Mouse (Mus musculus) myocyte (in vitro differentiated cells): ENCODE results near the gene Gm20388. TPM values are rescaled to one million over a fixed set of nuclear protein-coding genes. Genes with fewer than 3 reads are reported as not detected.

Experiments used
- H3K27me3 ChIP-seq: one replicate; pipeline ENCODE4 v1.6.1; 2011; ENCODE audit not compliant: control insufficient read depth, insufficient read depth, insufficient read length
- H3K36me3 ChIP-seq: one replicate; pipeline ENCODE4 v1.6.1; 2011; ENCODE audit not compliant: control insufficient read depth, insufficient read depth
- H3K4me2 ChIP-seq: one replicate; pipeline ENCODE4 v1.6.1; 2011; ENCODE audit warnings: low read depth, control low read depth
- H3K4me3 ChIP-seq: one replicate; pipeline ENCODE4 v1.5.1; 2011; ENCODE audit warnings: mild to moderate bottlenecking, control low read depth, moderate library complexity
- H3K79me2 ChIP-seq: one replicate; pipeline ENCODE4 v1.6.1; 2011; ENCODE audit not compliant: control insufficient read depth, insufficient read depth
- H3ac ChIP-seq: one replicate; pipeline ENCODE4 v1.6.1; 2011; ENCODE audit not compliant: control insufficient read depth, insufficient read length
- CEBPB ChIP-seq: IDR thresholded peaks from 2 replicates; pipeline ENCODE4 v1.6.1; 2011; ENCODE audit warnings: mild to moderate bottlenecking, moderate library complexity; ENCODE audit not compliant: poor library complexity, insufficient read depth, severe bottlenecking
- E2F4 ChIP-seq: IDR thresholded peaks from one replicate; pipeline ENCODE4 v1.6.1; 2011; ENCODE audit warnings: mild to moderate bottlenecking, control low read depth, moderate library complexity; ENCODE audit not compliant: insufficient read depth
- MAX ChIP-seq: IDR thresholded peaks from one replicate; pipeline ENCODE4 v1.6.1; 2011; ENCODE audit warnings: low read depth, mild to moderate bottlenecking, control low read depth
- MYOD1 ChIP-seq, 3 experiments: IDR thresholded peaks; one replicate each; pipeline ENCODE4 v1.6.1; 2011; ENCODE audit warnings: control low read depth in 2 of 3, low read depth in 2 of 3, mild to moderate bottlenecking in 2 of 3, moderate library complexity in 1 of 3; ENCODE audit not compliant: insufficient read length in 2 of 3, control insufficient read depth in 1 of 3
- MYOG ChIP-seq, 3 experiments: IDR thresholded peaks; one replicate each; pipeline ENCODE4 v1.6.1; 2011; ENCODE audit warnings: control low read depth in 2 of 3, low read depth in 2 of 3, mild to moderate bottlenecking in 2 of 3; ENCODE audit not compliant: insufficient read length in 2 of 3, control insufficient read depth in 1 of 3, insufficient read depth in 1 of 3
- POLR2A ChIP-seq: IDR thresholded peaks from one replicate; pipeline ENCODE4 v1.6.1; 2011; ENCODE audit warnings: low read depth, mild to moderate bottlenecking, control low read depth, moderate library complexity; ENCODE audit not compliant: insufficient read length
- POLR2AphosphoS2 ChIP-seq: IDR thresholded peaks from one replicate; pipeline ENCODE4 v1.6.1; 2011; ENCODE audit warnings: low read depth, control low read depth; ENCODE audit not compliant: insufficient read length
- REST ChIP-seq: IDR thresholded peaks from one replicate; pipeline ENCODE4 v1.6.1; 2011; ENCODE audit warnings: mild to moderate bottlenecking, control low read depth, moderate library complexity; ENCODE audit not compliant: insufficient read depth, insufficient read length
- SRF ChIP-seq: IDR thresholded peaks from one replicate; pipeline ENCODE4 v1.6.1; 2011; ENCODE audit warnings: low read depth; ENCODE audit not compliant: control insufficient read depth, insufficient read length
- TCF12 ChIP-seq: IDR thresholded peaks from one replicate; pipeline ENCODE4 v1.6.1; 2011; ENCODE audit warnings: mild to moderate bottlenecking, control low read depth; ENCODE audit not compliant: poor library complexity, insufficient read depth, severe bottlenecking
- USF1 ChIP-seq: IDR thresholded peaks from one replicate; pipeline ENCODE4 v1.6.1; 2011; ENCODE audit warnings: low read depth, mild to moderate bottlenecking, control low read depth, moderate library complexity
- polyA plus RNA-seq: library from polyadenylated mRNA; unstranded; fragments of >200 nt; fragmentation: generic; extraction: Trizol; gene quantifications from one replicate; pipeline ENCODE4 v1.2.1, GENCODE M21; 2012; ENCODE audit warnings: missing spikeins

Gm20388 gene
- polyA plus RNA-seq, 1 experiment, result 15.3 TPM

- no peaks in the 10 kb centered on the region for H3K27me3 ChIP-seq
- H3K36me3 ChIP-seq, result no peaks in the 10 kb centered on the region
- no peak overlapping the region for H3ac ChIP-seq
- TF ChIP-seq TCF12 (peak; percentile 10), E2F4 (no peak), CEBPB (peak; percentile 82), MYOG (IDR thresholded peaks at IDR 0.05; ENCODE audit: control insufficient read depth in 1 of 3, insufficient read depth in 1 of 3, insufficient read length in 2 of 3, low read depth in 2 of 3) (peak in 1 of 3 experiments; percentile 44), MYOD1 (IDR thresholded peaks at IDR 0.05; ENCODE audit: control insufficient read depth in 1 of 3, insufficient read length in 2 of 3, low read depth in 2 of 3) (no peak)
- H3K79me2 ChIP-seq, result no peaks in the 10 kb centered on the region
- peak overlapping the region; percentile 20 for H3K4me2 ChIP-seq
- H3K4me3 ChIP-seq, result no peak overlapping the region
These were observed 2200.2 kb downstream of the Gm20388 start for GRCm38 (mm10) chr8:122110867-122111253.

DNA sequence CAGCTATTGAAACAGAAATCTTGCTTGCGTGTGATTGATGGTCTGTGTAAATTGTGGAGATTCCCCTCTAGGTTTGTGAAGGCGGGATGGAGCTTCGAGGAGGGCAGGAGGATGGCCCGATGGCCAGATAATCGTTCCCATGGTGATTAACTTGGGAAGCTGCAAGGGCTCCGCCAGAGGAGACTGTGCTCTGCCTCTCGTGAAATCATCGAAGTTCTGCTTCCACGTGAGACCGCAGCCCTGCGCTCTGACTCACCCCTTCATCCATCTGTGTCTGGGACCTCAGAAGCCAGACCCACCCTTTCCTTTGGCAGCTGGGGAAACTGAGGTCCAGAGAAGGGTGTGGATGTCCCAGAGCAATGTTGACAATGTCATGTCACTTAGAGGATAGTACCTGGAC lies 2201.1 kb downstream of the Gm20388 start:
- TF ChIP-seq MAX (no peak), MYOD1 (IDR thresholded peaks at IDR 0.05; ENCODE audit: control insufficient read depth in 1 of 3, insufficient read length in 2 of 3, low read depth in 2 of 3) (peak in 1 of 3 experiments; percentile 49), E2F4 (no peak), USF1 (no peak), SRF (no peak), REST (no peak), POLR2AphosphoS2 (no peak), MYOG (IDR thresholded peaks at IDR 0.05; ENCODE audit: control insufficient read depth in 1 of 3, insufficient read depth in 1 of 3, insufficient read length in 2 of 3, low read depth in 2 of 3) (peak in 1 of 3 experiments; percentile 61)
- no peaks in the 10 kb centered on the region for H3K36me3 ChIP-seq
- no peak overlapping the region for H3K4me3 ChIP-seq
- no peak overlapping the region for H3ac ChIP-seq
- no peaks in the 10 kb centered on the region for H3K79me2 ChIP-seq
- H3K4me2 ChIP-seq, result peak overlapping the region; percentile 57
- H3K27me3 ChIP-seq, result no peaks in the 10 kb centered on the region

DNA sequence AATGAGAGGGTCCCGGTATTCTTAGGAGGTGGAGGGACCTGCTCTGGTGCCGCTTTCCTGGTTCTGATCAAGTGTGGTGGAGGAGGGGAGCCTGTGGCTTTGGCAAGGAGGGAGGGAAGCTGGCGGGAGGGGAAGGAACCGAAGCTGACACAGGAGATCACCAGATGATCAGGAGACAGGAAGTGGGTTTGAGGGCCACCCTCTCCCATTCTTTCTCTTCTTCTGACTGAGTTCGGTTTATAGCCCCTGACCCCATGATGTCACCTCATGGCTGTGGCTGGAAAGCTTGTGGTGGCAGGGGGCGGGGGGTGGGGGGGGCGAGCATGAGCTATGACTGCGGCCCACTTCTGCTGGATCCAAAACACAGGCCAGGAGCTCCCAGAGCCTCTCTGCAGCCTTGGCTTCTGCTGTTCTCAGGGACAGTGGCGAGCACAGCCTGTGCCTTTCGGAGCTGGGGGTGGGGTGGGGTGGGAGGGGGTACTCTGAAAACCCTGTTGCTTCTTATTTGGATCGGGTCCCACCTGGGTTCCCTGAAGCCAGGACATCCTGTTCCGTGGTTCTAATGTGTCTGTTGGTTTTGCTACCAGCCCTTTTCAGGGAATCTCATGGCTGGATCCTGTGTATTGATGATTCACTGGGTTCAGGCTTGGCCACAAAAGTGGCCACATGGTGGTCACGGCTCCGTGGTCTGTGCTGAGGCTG lies 2201.8 kb downstream of the Gm20388 start:
- H3K36me3 ChIP-seq, result no peaks in the 10 kb centered on the region
- H3K4me2 ChIP-seq, result peak overlapping the region; percentile 57
- H3K27me3 ChIP-seq, result no peaks in the 10 kb centered on the region
- no peak overlapping the region for H3ac ChIP-seq
- TF ChIP-seq USF1 (no peak), E2F4 (no peak), TCF12 (peak; percentile 40), REST (no peak)
- H3K4me3 ChIP-seq, result no peak overlapping the region
- no peaks in the 10 kb centered on the region for H3K79me2 ChIP-seq

DNA sequence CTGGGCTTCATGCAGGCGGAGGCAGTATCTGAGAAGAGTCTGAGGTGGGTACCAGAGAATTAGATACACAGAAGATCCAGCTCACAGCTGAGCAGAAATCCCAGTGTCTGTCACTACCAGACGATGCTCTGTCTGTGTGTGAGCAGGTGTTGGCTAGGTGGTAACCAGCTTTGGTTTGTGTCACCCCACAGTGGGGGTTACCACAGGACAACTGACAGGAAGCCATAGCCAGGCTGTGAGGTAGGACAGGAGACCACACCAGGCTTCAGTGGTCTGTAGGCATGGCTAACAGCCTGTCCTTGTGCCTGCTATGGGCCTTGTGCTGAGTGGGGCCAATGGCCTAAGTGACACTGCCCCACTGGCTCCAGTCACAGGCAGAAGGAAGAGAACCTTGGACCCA lies 2204.2 kb downstream of the Gm20388 start:
- H3K36me3 ChIP-seq, result no peaks in the 10 kb centered on the region
- H3K79me2 ChIP-seq, result no peaks in the 10 kb centered on the region
- H3K27me3 ChIP-seq, result no peaks in the 10 kb centered on the region
- TF ChIP-seq MYOG (IDR thresholded peaks at IDR 0.05; ENCODE audit: control insufficient read depth in 1 of 3, insufficient read depth in 1 of 3, insufficient read length in 2 of 3, low read depth in 2 of 3) (peak in 2 of 3 experiments; percentile 3 to 73), POLR2A (no peak), MYOD1 (IDR thresholded peaks at IDR 0.05; ENCODE audit: control insufficient read depth in 1 of 3, insufficient read length in 2 of 3, low read depth in 2 of 3) (peak in 1 of 3 experiments; percentile 73)
- H3K4me3 ChIP-seq, result no peak overlapping the region
- no peak overlapping the region for H3ac ChIP-seq
- H3K4me2 ChIP-seq, result no peak overlapping the region

GRCm38 (mm10) chr8:122116716-122117357 lies 2206.2 kb downstream of the Gm20388 start:
- Histone ChIP-seq H3ac (no peak overlapping the region), H3K4me3 (no peak overlapping the region), H3K4me2 (no peak overlapping the region), H3K27me3 (no peaks in the 10 kb centered on the region), H3K36me3 (no peaks in the 10 kb centered on the region), H3K79me2 (no peaks in the 10 kb centered on the region)
- TF ChIP-seq MAX, result no peak
- TF ChIP-seq REST, result no peak
- no peak for TF ChIP-seq POLR2AphosphoS2

GRCm38 (mm10) chr8:122118097-122118496 lies 2207.5 kb downstream of the Gm20388 start:
- TF ChIP-seq POLR2A (no peak), MAX (no peak), POLR2AphosphoS2 (no peak)
- Histone ChIP-seq H3K36me3 (no peaks in the 10 kb centered on the region), H3K4me3 (no peak overlapping the region), H3ac (no peak overlapping the region), H3K79me2 (no peaks in the 10 kb centered on the region), H3K27me3 (no peaks in the 10 kb centered on the region), H3K4me2 (no peak overlapping the region)
